Mouse (Mus musculus): ENCODE results near the gene Abcb8. TPM values are rescaled to one million over a fixed set of nuclear protein-coding genes. Genes with fewer than 3 reads are reported as not detected.
A peak's percentile ranks its signal among the peaks of the same experiment; 100 is the strongest.

Gene Abcb8
- polyA plus RNA-seq, 1 experiment from 2014 or later: 45.3 TPM

DNA sequence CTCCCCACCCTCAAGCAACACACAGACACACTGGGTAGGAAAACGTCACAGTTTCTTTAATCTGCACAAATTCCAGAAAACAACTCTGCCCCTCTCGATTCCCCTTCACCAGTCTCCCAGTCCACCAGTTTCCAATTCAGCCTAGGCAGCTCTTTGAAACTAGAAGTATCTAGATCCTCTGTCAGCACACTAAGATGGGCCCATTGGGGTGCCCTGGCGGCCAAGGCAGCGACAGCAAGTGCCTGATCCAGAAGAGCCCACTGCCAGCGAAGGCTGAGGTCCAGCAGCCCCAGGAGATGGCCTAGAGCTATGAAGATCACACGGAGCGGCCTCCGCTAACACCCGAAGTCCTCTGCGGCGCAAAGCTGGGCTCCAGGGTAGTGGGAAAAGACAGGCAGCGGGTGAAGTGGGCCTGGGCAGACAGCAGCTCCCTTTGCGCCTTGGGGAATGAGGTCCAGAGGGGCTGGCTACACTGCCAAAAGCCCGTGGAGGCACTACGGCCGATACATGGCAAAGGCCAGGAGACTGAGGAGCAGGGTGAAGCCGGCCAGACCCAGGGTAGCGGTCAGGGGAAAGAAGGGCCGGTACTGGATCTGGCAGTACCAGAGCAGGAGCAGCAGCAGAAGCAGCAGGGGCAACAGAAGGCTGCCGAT, 52.1 kb downstream of the Abcb8 start:
- 55% methylated on average over 20 of the region's 20 CpGs for WGBS
- no peaks in the 10 kb centered on the region for H3K27me3 ChIP-seq (ENCODE audit: control insufficient read depth, insufficient read depth, low read length)
- H3K4me1 ChIP-seq (ENCODE audit: control insufficient read depth, insufficient read depth, low read length): peaks cover 24% of the 10 kb centered on the region
- peak overlapping the region; percentile 89 for H3K27ac ChIP-seq (replicated peaks; ENCODE audit: low read depth, low read length)
- peak overlapping the region; percentile 92 for H3K9ac ChIP-seq (replicated peaks; ENCODE audit: low read length)
- no peaks in the 10 kb centered on the region for H3K9me3 ChIP-seq (ENCODE audit: control insufficient read depth, low read length)
- H3K4me2 ChIP-seq (ENCODE audit: low read length): peak overlapping the region; percentile 95
- ATAC-seq (ENCODE audit: low FRiP score, low TSS enrichment) (0 out of 2 replicates have a peak, but pooled peaks have one; percentile 0), DNase-seq (peak; percentile 31)
- peaks cover 27% of the 10 kb centered on the region for H3K36me3 ChIP-seq (ENCODE audit: control insufficient read depth, insufficient read depth, low read length)
- H3K4me3 ChIP-seq (replicated peaks; ENCODE audit: low read depth, low read length): peak overlapping the region; percentile 94

DNA sequence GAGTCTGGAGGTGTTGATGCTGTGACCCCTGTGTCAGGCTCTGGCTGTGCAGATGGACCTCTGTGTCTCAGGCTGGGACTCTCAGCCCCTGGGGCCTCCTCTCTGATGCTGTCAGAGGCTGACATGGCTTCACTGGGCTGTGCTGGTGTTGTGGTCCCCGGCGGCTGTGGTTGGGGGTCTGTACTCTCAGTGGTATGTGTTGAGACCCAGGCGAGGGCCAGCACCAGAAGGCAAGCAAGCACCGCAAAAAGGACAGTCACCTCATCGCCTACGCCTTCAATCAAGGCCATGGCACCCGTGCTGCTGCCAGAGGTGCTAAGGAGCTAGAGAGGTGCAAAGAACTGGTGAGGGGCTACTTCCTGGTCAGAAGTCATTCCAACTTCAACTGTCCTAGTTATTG, 53.2 kb downstream of the Abcb8 start:
- Histone ChIP-seq H3K27ac (replicated peaks; ENCODE audit: low read depth, low read length) (no peak overlapping the region), H3K4me3 (replicated peaks; ENCODE audit: low read depth, low read length) (no peak overlapping the region), H3K4me2 (ENCODE audit: low read length) (peak overlapping the region; percentile 86; the same call in 1 of the 2 replicates), H3K4me1 (ENCODE audit: control insufficient read depth, insufficient read depth, low read length) (peaks cover 28% of the 10 kb centered on the region), H3K27me3 (ENCODE audit: control insufficient read depth, insufficient read depth, low read length) (no peaks in the 10 kb centered on the region), H3K9me3 (ENCODE audit: control insufficient read depth, low read length) (no peaks in the 10 kb centered on the region), H3K36me3 (ENCODE audit: control insufficient read depth, insufficient read depth, low read length) (peaks cover 17% of the 10 kb centered on the region; the same call in 1 of the 2 replicates), H3K9ac (replicated peaks; ENCODE audit: low read length) (no peak overlapping the region)
- WGBS: 91% methylated on average over 7 of the region's 7 CpGs
- DNase-seq (no peak), ATAC-seq (ENCODE audit: low FRiP score, low TSS enrichment) (no peak)

DNA sequence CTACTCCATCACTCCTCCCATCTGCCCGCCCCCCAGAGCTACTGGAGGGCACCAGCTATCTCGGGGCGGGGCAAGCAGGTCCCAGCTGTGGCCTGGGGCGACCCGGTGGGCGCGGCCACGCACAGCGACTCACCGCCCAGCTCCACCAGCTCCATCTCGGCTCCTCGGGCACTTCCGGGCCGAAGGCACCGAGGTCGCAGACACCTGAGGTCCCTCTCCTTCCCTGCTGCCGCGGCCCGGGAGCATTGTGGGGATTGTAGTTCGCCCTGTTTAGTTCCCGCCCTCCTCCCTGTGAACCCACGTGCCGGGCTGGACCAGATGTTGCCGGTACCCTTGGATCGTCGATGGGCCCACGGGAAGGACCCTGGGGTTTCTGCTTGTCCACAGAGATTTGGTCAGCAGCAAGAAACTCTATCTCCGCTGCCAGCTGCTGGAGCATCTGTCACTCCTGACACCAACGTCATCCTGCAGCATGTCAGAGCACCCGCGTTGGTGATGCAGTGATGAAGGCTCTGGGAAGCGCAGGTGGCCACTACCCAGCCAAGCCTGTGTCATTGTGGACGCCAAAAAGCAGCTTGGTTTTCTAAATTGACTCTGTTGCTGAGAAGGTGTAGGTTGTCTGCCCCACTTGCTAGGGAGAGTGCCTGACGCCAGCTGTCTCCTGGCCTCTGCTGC, 54.3 kb downstream of the Abcb8 start, which contains the start of gene Tmub1:
Tmub1 (minus strand) TSS at position 231 of the 675 bp plus-strand sequence.
- peak within 1 kb of the TSS; percentile 55; the same call in 1 of the 2 replicates for H3K27ac ChIP-seq (replicated peaks; ENCODE audit: low read depth, low read length)
- H3K27me3 ChIP-seq (ENCODE audit: control insufficient read depth, insufficient read depth, low read length): no peaks in the 10 kb centered on the region
- peak within 1 kb of the TSS; percentile 69 for H3K9ac ChIP-seq (replicated peaks; ENCODE audit: low read length)
- ATAC-seq (ENCODE audit: low FRiP score, low TSS enrichment) (peak; percentile 62), DNase-seq (peak; percentile 87)
- H3K9me3 ChIP-seq (ENCODE audit: control insufficient read depth, low read length): no peaks in the 10 kb centered on the region
- H3K4me3 ChIP-seq (replicated peaks; ENCODE audit: low read depth, low read length): peak within 1 kb of the TSS; percentile 62
- H3K4me1 ChIP-seq (ENCODE audit: control insufficient read depth, insufficient read depth, low read length): peaks cover 28% of the 10 kb centered on the region
- H3K36me3 ChIP-seq (ENCODE audit: control insufficient read depth, insufficient read depth, low read length): 0 out of 2 replicates have a peak, but pooled peaks cover 10% of the 10 kb centered on the region
- WGBS: 2% methylated on average over 34 of the region's 34 CpGs
- H3K4me2 ChIP-seq (ENCODE audit: low read length): peak within 1 kb of the TSS; percentile 86

DNA sequence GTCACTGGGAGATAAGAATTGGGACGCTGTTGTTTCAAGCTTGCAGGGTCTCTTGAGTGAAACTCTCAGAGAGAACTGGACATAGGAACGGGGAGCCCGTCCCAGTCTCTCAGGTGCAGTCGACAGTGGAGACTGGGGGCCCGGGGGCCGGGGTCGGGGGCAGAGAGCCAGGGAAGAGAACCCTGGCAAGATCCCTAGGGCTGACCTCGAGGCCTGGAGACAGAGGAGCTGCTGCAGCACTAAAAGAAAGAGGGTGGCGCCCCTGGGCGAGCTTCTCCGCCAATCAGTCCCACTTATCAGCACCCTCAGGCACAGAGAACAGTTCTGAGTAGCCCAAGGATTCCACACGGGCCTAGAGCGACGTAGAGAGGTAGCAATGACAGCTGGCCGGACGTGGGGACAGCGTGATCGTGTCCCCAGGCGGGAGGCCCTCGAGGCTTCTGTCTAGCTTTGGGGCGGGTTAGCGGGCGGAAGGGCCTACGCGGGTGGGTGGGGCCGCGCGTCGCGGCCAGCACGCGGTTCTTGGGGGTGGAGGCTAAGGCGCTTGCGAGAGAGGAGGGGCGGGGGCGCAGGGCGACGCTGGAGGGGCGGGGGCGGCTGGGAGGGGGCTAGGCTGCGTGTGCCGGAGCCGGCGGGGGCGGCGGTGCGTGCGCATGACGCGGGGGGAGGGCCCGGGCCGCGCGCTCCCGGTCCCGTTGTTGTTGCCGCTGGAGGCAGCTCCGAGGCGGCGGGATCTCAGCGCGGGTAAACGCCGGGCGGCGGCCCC, 58.0 kb downstream of the Abcb8 start:
- Histone ChIP-seq H3K9me3 (ENCODE audit: control insufficient read depth, low read length) (no peaks in the 10 kb centered on the region), H3K9ac (replicated peaks; ENCODE audit: low read length) (peak overlapping the region; percentile 93), H3K4me3 (replicated peaks; ENCODE audit: low read depth, low read length) (peak overlapping the region; percentile 85), H3K27ac (replicated peaks; ENCODE audit: low read depth, low read length) (peak overlapping the region; percentile 93), H3K4me1 (ENCODE audit: control insufficient read depth, insufficient read depth, low read length) (peaks cover 49% of the 10 kb centered on the region), H3K27me3 (ENCODE audit: control insufficient read depth, insufficient read depth, low read length) (no peaks in the 10 kb centered on the region), H3K4me2 (ENCODE audit: low read length) (peak overlapping the region; percentile 88), H3K36me3 (ENCODE audit: control insufficient read depth, insufficient read depth, low read length) (no peaks in the 10 kb centered on the region)
- DNase-seq (peak; percentile 94), ATAC-seq (ENCODE audit: low FRiP score, low TSS enrichment) (peak; percentile 74)
- WGBS: 2% methylated on average over 56 of the region's 66 CpGs

DNA sequence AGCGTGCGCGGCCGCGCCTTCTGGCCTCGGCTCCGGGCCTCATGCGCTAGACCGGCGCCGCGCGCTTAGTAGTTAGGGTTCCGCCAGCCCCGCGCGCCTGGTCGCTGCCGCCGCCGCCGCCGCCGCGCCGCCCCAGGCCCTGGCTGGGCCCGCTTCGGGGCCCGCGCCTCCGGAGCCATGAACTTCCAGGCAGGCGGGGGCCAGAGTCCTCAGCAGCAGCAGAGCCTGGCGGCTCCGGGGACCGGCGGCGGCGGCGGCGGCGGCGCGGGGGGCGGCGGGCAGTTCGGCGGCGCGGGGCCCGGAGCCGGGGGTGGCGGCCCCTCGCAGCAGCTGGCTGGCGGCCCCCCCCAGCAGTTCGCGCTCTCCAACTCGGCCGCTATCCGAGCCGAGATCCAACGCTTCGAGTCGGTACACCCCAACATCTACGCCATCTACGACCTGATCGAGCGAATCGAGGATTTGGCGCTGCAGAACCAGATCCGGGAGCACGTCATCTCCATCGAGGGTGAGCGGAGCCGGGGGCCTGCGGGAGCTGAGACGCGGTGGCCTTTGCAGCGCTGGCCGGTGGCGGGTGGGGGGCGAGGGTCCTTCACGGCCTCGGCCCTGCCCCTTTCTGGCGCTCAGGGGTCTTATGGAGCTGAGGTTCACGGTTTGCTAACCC, 58.7 kb downstream of the Abcb8 start, which contains the start of gene Agap3:
Agap3 (plus strand) TSS at position 148 of the 661 bp plus-strand sequence.
- under 1% methylated on average over 75 of the region's 85 CpGs for WGBS
- Histone ChIP-seq H3K4me2 (ENCODE audit: low read length) (peak within 1 kb of the TSS; percentile 88), H3K9ac (replicated peaks; ENCODE audit: low read length) (peak within 1 kb of the TSS; percentile 93), H3K4me1 (ENCODE audit: control insufficient read depth, insufficient read depth, low read length) (peaks cover 45% of the 10 kb centered on the region), H3K27me3 (ENCODE audit: control insufficient read depth, insufficient read depth, low read length) (no peaks in the 10 kb centered on the region), H3K27ac (replicated peaks; ENCODE audit: low read depth, low read length) (peak within 1 kb of the TSS; percentile 93), H3K4me3 (replicated peaks; ENCODE audit: low read depth, low read length) (peak within 1 kb of the TSS; percentile 85), H3K9me3 (ENCODE audit: control insufficient read depth, low read length) (no peaks in the 10 kb centered on the region), H3K36me3 (ENCODE audit: control insufficient read depth, insufficient read depth, low read length) (no peaks in the 10 kb centered on the region)
- ATAC-seq (ENCODE audit: low FRiP score, low TSS enrichment) (no peak), DNase-seq (peak; percentile 69)

DNA sequence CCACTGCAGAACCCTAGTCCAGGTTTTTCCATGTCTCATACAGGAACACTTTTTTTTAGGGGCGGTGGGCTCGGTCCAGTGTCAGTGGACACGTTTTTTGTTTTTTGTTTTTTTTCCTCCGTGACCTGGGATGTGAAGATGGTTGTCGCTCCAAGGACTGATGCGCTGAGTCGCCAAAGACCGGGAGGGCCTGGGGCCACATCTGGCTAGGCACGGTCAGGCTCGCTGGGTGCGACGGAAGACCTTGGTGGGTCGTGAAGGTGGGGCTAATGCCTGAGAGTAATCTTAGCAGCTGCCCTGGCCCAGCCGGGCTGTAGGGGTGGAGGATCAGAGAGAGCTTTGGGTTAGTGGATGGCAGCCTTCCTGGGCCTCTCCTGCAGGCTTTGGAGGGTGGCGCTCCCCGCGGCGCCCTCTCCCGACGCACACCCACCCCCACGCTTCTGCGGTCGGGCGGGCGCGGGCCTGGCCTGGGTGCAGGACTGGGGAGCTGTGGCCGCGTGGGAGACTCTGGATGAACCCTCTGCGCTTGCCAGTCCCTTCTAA, 59.3 kb downstream of the Abcb8 start:
- ATAC-seq (ENCODE audit: low FRiP score, low TSS enrichment) (no peak), DNase-seq (peak; percentile 54)
- H3K27me3 ChIP-seq (ENCODE audit: control insufficient read depth, insufficient read depth, low read length): no peaks in the 10 kb centered on the region
- peak overlapping the region; percentile 93 for H3K27ac ChIP-seq (replicated peaks; ENCODE audit: low read depth, low read length)
- peaks cover 43% of the 10 kb centered on the region for H3K4me1 ChIP-seq (ENCODE audit: control insufficient read depth, insufficient read depth, low read length)
- H3K9ac ChIP-seq (replicated peaks; ENCODE audit: low read length): peak overlapping the region; percentile 93
- under 1% methylated on average over 29 of the region's 29 CpGs for WGBS
- H3K4me3 ChIP-seq (replicated peaks; ENCODE audit: low read depth, low read length): peak overlapping the region; percentile 85
- peak overlapping the region; percentile 88 for H3K4me2 ChIP-seq (ENCODE audit: low read length)
- H3K36me3 ChIP-seq (ENCODE audit: control insufficient read depth, insufficient read depth, low read length): no peaks in the 10 kb centered on the region
- no peaks in the 10 kb centered on the region for H3K9me3 ChIP-seq (ENCODE audit: control insufficient read depth, low read length)

DNA sequence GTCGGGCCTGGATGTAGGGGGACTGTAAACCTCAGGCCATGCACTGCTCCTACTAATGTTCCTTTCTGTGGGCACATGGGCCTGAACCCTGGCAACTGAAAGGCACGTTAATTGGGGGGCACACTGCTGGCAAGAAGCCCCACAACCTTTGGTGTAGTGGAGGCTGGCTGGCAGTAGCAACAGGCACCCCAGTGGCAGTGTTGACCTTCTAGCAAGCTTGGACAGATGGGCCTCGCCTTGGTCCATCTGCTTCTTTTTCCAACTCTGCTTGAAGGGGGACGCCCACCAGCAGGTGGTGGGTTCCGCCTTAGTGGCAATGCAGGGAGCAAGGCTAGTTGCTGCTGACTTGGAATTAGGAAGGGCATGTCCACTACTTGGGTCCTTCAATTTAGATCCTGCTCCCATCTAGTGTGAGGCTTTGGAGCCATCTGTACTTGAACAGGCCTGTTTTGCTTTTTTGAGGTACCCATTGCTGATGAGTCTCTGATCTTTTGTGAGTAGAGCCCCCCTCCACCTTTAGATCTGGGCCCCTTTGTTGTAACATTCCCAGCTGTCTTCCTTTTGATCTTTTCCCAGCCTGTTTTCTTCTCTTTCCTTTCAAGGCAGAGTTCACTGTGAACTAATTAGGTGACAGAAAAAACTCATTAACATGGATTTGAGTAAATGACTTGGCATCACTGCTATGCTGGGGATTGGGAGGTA, 60.0 kb downstream of the Abcb8 start:
- peak overlapping the region; percentile 85 for H3K4me3 ChIP-seq (replicated peaks; ENCODE audit: low read depth, low read length)
- H3K27me3 ChIP-seq (ENCODE audit: control insufficient read depth, insufficient read depth, low read length): no peaks in the 10 kb centered on the region
- ATAC-seq (ENCODE audit: low FRiP score, low TSS enrichment): no peak
- 1% methylated on average over 5 of the region's 5 CpGs for WGBS
- DNase-seq: peak; percentile 49
- peaks cover 39% of the 10 kb centered on the region for H3K4me1 ChIP-seq (ENCODE audit: control insufficient read depth, insufficient read depth, low read length)
- no peaks in the 10 kb centered on the region for H3K36me3 ChIP-seq (ENCODE audit: control insufficient read depth, insufficient read depth, low read length)
- H3K9me3 ChIP-seq (ENCODE audit: control insufficient read depth, low read length): no peaks in the 10 kb centered on the region
- peak overlapping the region; percentile 93 for H3K9ac ChIP-seq (replicated peaks; ENCODE audit: low read length)
- peak overlapping the region; percentile 88 for H3K4me2 ChIP-seq (ENCODE audit: low read length)
- peak overlapping the region; percentile 93 for H3K27ac ChIP-seq (replicated peaks; ENCODE audit: low read depth, low read length)
